ENCODE assay signal across 9 mouse cellular contexts in the genomic region with DNA sequence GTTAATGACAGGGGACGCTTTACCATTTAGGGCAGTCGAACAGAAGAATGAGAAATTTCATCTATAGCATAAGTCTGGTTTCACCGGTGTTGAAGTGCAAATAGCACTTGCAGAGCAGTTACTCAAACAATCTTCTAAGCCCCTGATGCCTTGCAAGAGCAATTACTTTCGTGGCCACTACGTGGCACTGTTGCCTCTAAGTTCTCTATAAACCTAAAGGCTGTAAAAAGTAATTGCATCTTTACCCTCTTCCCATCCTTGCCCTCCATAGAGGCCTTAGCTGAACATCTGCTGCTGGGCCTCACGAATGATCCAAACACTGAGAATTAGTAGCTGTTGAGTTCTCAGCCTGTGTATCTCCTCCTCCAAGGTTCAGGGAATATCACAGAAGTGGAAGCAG. TPM values are rescaled to one million over a fixed set of nuclear protein-coding genes. Genes with fewer than 3 reads are reported as not detected.
DNase-seq lines count a peak whose midpoint lies in the region; ATAC-seq and TF ChIP-seq lines count a peak whose summit lies in the region.
"Had no signal": no experiment of that assay in that cellular context is flagged by ENCODE, and none has a peak within 500 bp of the region (broad histone marks: within the 10 kb centered on the region; RNA-seq: fewer than 3 reads in every experiment).

No protein-coding gene starts in this region.

- WGBS in hindbrain, postnatal 0 days: 10% methylated on average over 6 of the region's 6 CpGs
- WGBS in limb, embryonic 10.5 days: 19% methylated on average over 6 of the region's 6 CpGs
- WGBS in neural tube, embryonic 14.5 days: 12% methylated on average over 6 of the region's 6 CpGs

- 0 out of 2 replicates have a peak, but pooled peaks have one; percentile 24 for ATAC-seq in hindbrain, postnatal 0 days
- ATAC-seq in neural tube, embryonic 14.5 days (ENCODE audit: low read depth): peak; percentile 17; the same call in 1 of the 2 replicates

- no peak overlapping the region for H3K9ac ChIP-seq in hindbrain, postnatal 0 days (replicated peaks; ENCODE audit: low read length)
- no peak overlapping the region for H3K9ac ChIP-seq in neural tube, embryonic 14.5 days (replicated peaks; ENCODE audit: low read depth, low read length)
- H3K9ac ChIP-seq: heart, embryonic 13.5 days had no signal

- H3K4me1 ChIP-seq in hindbrain, postnatal 0 days (ENCODE audit: insufficient read depth, low read length): no peaks in the 10 kb centered on the region
- no peaks in the 10 kb centered on the region for H3K4me1 ChIP-seq in limb, embryonic 10.5 days
- H3K4me1 ChIP-seq in neural tube, embryonic 14.5 days (ENCODE audit: control insufficient read depth, insufficient read depth, low read length): no peaks in the 10 kb centered on the region
- H3K4me1 ChIP-seq: heart, embryonic 13.5 days had no signal

- H3K27me3 ChIP-seq in hindbrain, postnatal 0 days (ENCODE audit: insufficient read depth, low read length): no peaks in the 10 kb centered on the region
- peaks cover 7% of the 10 kb centered on the region; the same call in 1 of the 2 replicates for H3K27me3 ChIP-seq in limb, embryonic 10.5 days (ENCODE audit: low read depth, poor library complexity, severe bottlenecking)
- H3K27me3 ChIP-seq in neural tube, embryonic 14.5 days (ENCODE audit: control insufficient read depth, insufficient read depth, low read length): no peaks in the 10 kb centered on the region

- no peaks in the 10 kb centered on the region for H3K9me3 ChIP-seq in hindbrain, postnatal 0 days (ENCODE audit: low read length)
- no peaks in the 10 kb centered on the region for H3K9me3 ChIP-seq in limb, embryonic 10.5 days (replicated peaks)
- H3K9me3 ChIP-seq in neural tube, embryonic 14.5 days (ENCODE audit: control insufficient read depth, low read length): no peaks in the 10 kb centered on the region
- H3K9me3 ChIP-seq: heart, embryonic 13.5 days had no signal

- no peak overlapping the region for H3K4me2 ChIP-seq in hindbrain, postnatal 0 days (ENCODE audit: low read depth, low read length)
- H3K4me2 ChIP-seq in neural tube, embryonic 14.5 days (ENCODE audit: low read depth, low read length): no peak overlapping the region
- H3K4me2 ChIP-seq: heart, embryonic 13.5 days had no signal

- no peak overlapping the region for H3K4me3 ChIP-seq in hindbrain, postnatal 0 days (ENCODE audit: low read length)
- H3K4me3 ChIP-seq in limb, embryonic 10.5 days: no peak overlapping the region
- no peak overlapping the region for H3K4me3 ChIP-seq in neural tube, embryonic 14.5 days (ENCODE audit: low read depth, low read length)
- H3K4me3 ChIP-seq: heart, embryonic 13.5 days had no signal

- TF ChIP-seq CTCF in hindbrain, postnatal 0 days (IDR thresholded peaks at IDR 0.05; ENCODE audit: low read depth): peak; percentile 80

- peak; percentile 76 for DNase-seq in testis, postnatal 10 days (ENCODE audit: low spot score)
- no peak for DNase-seq in testis, postnatal 14 days (ENCODE audit: low spot score)
- peak; percentile 9 for DNase-seq in adrenal gland, adult 8-10 months
- peak; percentile 80 for DNase-seq in embryo, embryonic 11 days
- DNase-seq in hindbrain, postnatal 0 days (ENCODE audit: low spot score): peak; percentile 87
- peak; percentile 66 for DNase-seq in limb, embryonic 10.5 days (ENCODE audit: low spot score)
- DNase-seq in thymus, postnatal 25 days: peak; percentile 67

- no peak overlapping the region for H3K27ac ChIP-seq in hindbrain, postnatal 0 days
- H3K27ac ChIP-seq in limb, embryonic 10.5 days: no peak overlapping the region
- no peak overlapping the region for H3K27ac ChIP-seq in neural tube, embryonic 14.5 days (ENCODE audit: low read depth, low read length)
- H3K27ac ChIP-seq: heart, embryonic 13.5 days had no signal

- H3K36me3 ChIP-seq in hindbrain, postnatal 0 days (ENCODE audit: insufficient read depth, low read length): no peaks in the 10 kb centered on the region
- H3K36me3 ChIP-seq in limb, embryonic 10.5 days: no peaks in the 10 kb centered on the region
- no peaks in the 10 kb centered on the region for H3K36me3 ChIP-seq in neural tube, embryonic 14.5 days (ENCODE audit: control insufficient read depth, insufficient read depth, low read length)
- H3K36me3 ChIP-seq: heart, embryonic 13.5 days had no signal

RNA-seq across cellular contexts. Expression of gene Dytn, which starts 28.7 kb away (rescaled TPM):
- total RNA-seq in adrenal gland, adult 8-10 months (2022): not detected
- 0.26 TPM in 1 of 2 replicates, not detected in the other for total RNA-seq in hindbrain, postnatal 0 days (2014; rRNA removed)
- 0.10 TPM in 1 of 2 replicates, not detected in the other for polyA plus RNA-seq in hindbrain, postnatal 0 days (2015; fragmentation: Nextera tagmentation; extraction: Ambion mirVana)
- polyA plus RNA-seq in limb, embryonic 10.5 days (2016; fragmentation: Nextera tagmentation; extraction: Ambion mirVana): not detected in 2 replicates
- 0.63 TPM in 1 of 2 replicates, not detected in the other for polyA plus RNA-seq in neural tube, embryonic 14.5 days (2014; fragmentation: Nextera tagmentation; extraction: Ambion mirVana)
- polyA plus RNA-seq: heart, embryonic 13.5 days had no signal

RNA-seq across cellular contexts. Expression of gene Gm39653, which starts 42.2 kb away (rescaled TPM):
- total RNA-seq in adrenal gland, adult 8-10 months (2022): not detected
- not detected in 2 replicates for total RNA-seq in hindbrain, postnatal 0 days (2014; rRNA removed)
- polyA plus RNA-seq in hindbrain, postnatal 0 days (2015; fragmentation: Nextera tagmentation; extraction: Ambion mirVana): not detected in 2 replicates
- not detected in 2 replicates for polyA plus RNA-seq in limb, embryonic 10.5 days (2016; fragmentation: Nextera tagmentation; extraction: Ambion mirVana)
- 0.24 TPM in 1 of 2 replicates, not detected in the other for polyA plus RNA-seq in neural tube, embryonic 14.5 days (2014; fragmentation: Nextera tagmentation; extraction: Ambion mirVana)
- polyA plus RNA-seq: heart, embryonic 13.5 days had no signal
